Mouse (Mus musculus): ENCODE data around the gene Ano4.

- TF ChIP-seq CTCF (IDR thresholded peaks at IDR 0.05; ENCODE audit: borderline replicate concordance, insufficient read depth, low read length) (no peak), POLR2A (IDR thresholded peaks at IDR 0.05; ENCODE audit: low read depth, low read length) (no peak)
These were observed 394.8 kb downstream of the Ano4 start for GRCm38 (mm10) chr10:88949649-88950296.

All from embryonic fibroblast, embryonic 13.5 days (primary cell).